Mouse (Mus musculus): ENCODE results near the gene Gm16253. TPM values are rescaled to one million over a fixed set of nuclear protein-coding genes. Genes with fewer than 3 reads are reported as not detected.

Gene Gm16253
- polyA plus RNA-seq, 1 experiment from 2014 or later = 0.43 TPM

DNA sequence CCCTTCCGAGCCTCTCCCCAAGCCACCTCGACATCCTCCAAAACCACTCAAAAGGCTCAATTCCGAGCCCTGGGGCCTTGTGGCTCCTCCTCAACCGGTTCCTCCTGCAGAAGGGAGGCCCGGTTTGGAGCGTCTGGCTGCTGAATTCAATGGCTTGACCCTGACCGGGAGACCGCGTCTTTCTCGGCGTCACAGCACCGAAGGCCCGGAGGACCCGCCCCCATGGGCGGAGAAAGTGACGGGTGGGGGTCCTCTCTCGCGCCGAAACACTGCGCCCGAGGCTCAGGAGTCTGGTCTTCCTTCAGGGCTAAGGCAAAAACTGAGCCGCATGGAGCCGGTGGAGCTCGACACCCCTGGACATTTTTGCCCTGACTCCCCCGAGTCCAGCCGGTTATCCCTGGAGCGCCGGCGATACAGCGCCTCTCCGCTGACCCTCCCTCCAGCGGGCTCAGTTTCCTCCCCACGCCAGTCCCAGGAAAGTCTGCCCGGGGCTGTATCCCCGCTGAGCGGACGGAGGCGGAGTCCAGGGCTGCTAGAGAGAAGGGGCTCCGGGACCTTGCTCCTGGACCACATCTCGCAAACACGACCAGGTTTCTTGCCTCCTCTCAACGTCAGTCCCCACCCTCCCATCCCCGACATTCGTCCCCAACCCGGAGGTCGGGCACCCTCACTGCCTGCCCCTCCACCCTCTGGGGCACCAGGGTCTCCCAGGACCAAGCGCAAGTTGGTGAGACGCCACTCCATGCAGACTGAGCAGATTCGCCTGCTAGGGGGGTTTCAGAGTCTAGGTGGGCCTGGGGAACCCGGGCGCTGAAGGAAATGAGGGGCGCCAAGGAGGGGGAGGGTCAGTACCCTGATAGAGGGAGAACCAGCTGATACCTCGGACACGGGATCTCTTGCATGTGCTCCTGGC, 21.6 kb downstream of the Gm16253 start:
- 1% methylated on average over 54 of the region's 54 CpGs for WGBS
- Histone ChIP-seq H3K4me2 (ENCODE audit: low read length) (peak overlapping the region; percentile 100), H3K27ac (replicated peaks; ENCODE audit: low read depth, low read length) (peak overlapping the region; percentile 39; the same call in 1 of the 2 replicates), H3K4me1 (ENCODE audit: control insufficient read depth, insufficient read depth, low read length) (peaks cover 59% of the 10 kb centered on the region), H3K4me3 (replicated peaks; ENCODE audit: low read depth, low read length) (peak overlapping the region; percentile 48), H3K27me3 (ENCODE audit: control insufficient read depth, insufficient read depth, low read length) (no peaks in the 10 kb centered on the region), H3K36me3 (ENCODE audit: control insufficient read depth, insufficient read depth, low read length) (no peaks in the 10 kb centered on the region), H3K9ac (replicated peaks; ENCODE audit: low read length) (peak overlapping the region; percentile 68), H3K9me3 (ENCODE audit: control insufficient read depth, low read length) (no peaks in the 10 kb centered on the region)
- peak; percentile 81 for DNase-seq
- ATAC-seq (ENCODE audit: low FRiP score, low TSS enrichment) = no peak

DNA sequence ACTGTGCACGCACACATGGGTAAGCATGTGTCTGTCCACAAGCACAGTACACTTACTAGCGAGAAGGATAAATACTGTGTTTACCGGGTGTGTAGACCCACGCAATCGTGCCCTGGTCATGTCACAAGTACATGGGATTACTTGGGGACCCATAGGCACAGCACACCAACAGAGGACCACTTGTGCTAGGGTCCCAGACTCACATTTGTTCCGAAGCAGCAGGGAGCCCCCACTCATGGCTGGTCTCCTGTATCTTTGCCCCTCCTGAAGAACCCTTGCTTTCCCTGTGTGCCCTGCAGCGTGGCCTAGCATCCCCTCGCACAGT, 22.2 kb downstream of the Gm16253 start:
- Histone ChIP-seq H3K4me2 (ENCODE audit: low read length) (peak overlapping the region; percentile 100), H3K27me3 (ENCODE audit: control insufficient read depth, insufficient read depth, low read length) (no peaks in the 10 kb centered on the region), H3K4me1 (ENCODE audit: control insufficient read depth, insufficient read depth, low read length) (peaks cover 65% of the 10 kb centered on the region), H3K4me3 (replicated peaks; ENCODE audit: low read depth, low read length) (peak overlapping the region; percentile 48; the same call in 1 of the 2 replicates), H3K36me3 (ENCODE audit: control insufficient read depth, insufficient read depth, low read length) (no peaks in the 10 kb centered on the region), H3K9me3 (ENCODE audit: control insufficient read depth, low read length) (no peaks in the 10 kb centered on the region), H3K27ac (replicated peaks; ENCODE audit: low read depth, low read length) (no peak overlapping the region), H3K9ac (replicated peaks; ENCODE audit: low read length) (peak overlapping the region; percentile 68; the same call in 1 of the 2 replicates)
- no peak for ATAC-seq (ENCODE audit: low FRiP score, low TSS enrichment)
- DNase-seq = no peak
- 45% methylated on average over 8 of the region's 8 CpGs for WGBS

DNA sequence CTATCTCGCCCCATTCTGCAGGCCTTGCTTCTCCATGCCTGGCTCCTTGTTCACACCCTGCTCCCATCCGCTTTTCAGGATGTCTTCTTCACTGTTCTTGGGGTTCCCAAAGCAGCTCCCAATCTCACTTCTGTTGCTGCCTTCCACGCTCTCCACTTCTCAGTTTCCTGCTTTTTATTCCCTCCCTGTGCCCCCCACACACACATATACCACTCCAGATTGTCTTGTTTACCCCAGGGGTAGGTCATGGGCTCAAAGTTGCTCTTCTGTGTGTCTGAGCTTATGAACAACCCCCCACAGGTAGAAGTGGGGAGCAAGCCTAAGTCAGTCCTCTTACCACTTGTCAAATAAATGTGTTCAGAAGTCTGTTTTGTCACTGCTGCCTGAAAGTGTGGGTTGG, 22.6 kb downstream of the Gm16253 start:
- ATAC-seq (ENCODE audit: low FRiP score, low TSS enrichment) = no peak
- Histone ChIP-seq H3K36me3 (ENCODE audit: control insufficient read depth, insufficient read depth, low read length) (no peaks in the 10 kb centered on the region), H3K9me3 (ENCODE audit: control insufficient read depth, low read length) (no peaks in the 10 kb centered on the region), H3K27me3 (ENCODE audit: control insufficient read depth, insufficient read depth, low read length) (no peaks in the 10 kb centered on the region), H3K9ac (replicated peaks; ENCODE audit: low read length) (no peak overlapping the region), H3K4me3 (replicated peaks; ENCODE audit: low read depth, low read length) (no peak overlapping the region), H3K27ac (replicated peaks; ENCODE audit: low read depth, low read length) (no peak overlapping the region), H3K4me2 (ENCODE audit: low read length) (peak overlapping the region; percentile 100; the same call in 1 of the 2 replicates), H3K4me1 (ENCODE audit: control insufficient read depth, insufficient read depth, low read length) (peaks cover 69% of the 10 kb centered on the region)
- no peak for DNase-seq
- whole genome bisulfite sequencing = 76% methylated on average over 3 of the region's 3 CpGs

DNA sequence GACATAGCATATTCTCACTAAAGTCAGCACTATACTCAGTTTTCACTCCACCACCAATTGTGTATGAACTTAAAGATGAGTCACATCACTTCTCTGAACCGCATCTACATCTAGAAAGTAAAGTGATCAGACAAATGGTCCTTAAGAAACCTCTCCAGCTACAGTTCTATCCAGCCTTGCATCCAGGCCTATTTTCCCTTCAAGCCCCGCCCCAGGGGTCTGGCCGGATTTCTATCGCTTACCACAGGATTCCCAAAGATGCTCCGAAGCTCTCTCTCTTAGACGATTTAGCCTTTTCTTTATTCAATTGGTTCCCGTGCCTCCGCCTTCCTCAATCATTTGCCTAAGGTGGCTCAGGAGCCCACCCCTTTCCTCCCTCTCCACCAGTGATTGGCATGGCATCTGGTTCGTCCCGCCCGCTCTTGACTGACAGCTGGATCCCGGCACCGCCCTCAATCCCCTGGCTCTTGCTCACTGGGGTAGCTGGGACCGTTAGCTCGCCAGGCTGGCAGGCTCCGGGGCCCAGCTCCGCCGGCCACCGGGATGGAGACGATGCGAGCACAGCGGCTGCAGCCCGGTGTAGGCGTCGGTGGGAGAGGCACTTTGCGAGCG, 24.0 kb downstream of the Gm16253 start, which contains the start of gene Lix1l:
Gene Lix1l (plus strand): TSS at position 511 of the 612 bp plus-strand sequence.
- H3K4me3 ChIP-seq (replicated peaks; ENCODE audit: low read depth, low read length) = peak within 1 kb of the TSS; percentile 69
- peak within 1 kb of the TSS; percentile 95 for H3K27ac ChIP-seq (replicated peaks; ENCODE audit: low read depth, low read length)
- under 1% methylated on average over 27 of the region's 27 CpGs for WGBS
- H3K9ac ChIP-seq (replicated peaks; ENCODE audit: low read length) = peak within 1 kb of the TSS; percentile 92
- DNase-seq (peak; percentile 96), ATAC-seq (ENCODE audit: low FRiP score, low TSS enrichment) (peak; percentile 92)
- peak within 1 kb of the TSS; percentile 87 for H3K4me2 ChIP-seq (ENCODE audit: low read length)
- H3K9me3 ChIP-seq (ENCODE audit: control insufficient read depth, low read length) = no peaks in the 10 kb centered on the region
- peaks cover 72% of the 10 kb centered on the region for H3K4me1 ChIP-seq (ENCODE audit: control insufficient read depth, insufficient read depth, low read length)
- no peaks in the 10 kb centered on the region for H3K27me3 ChIP-seq (ENCODE audit: control insufficient read depth, insufficient read depth, low read length)
- no peaks in the 10 kb centered on the region for H3K36me3 ChIP-seq (ENCODE audit: control insufficient read depth, insufficient read depth, low read length)

DNA sequence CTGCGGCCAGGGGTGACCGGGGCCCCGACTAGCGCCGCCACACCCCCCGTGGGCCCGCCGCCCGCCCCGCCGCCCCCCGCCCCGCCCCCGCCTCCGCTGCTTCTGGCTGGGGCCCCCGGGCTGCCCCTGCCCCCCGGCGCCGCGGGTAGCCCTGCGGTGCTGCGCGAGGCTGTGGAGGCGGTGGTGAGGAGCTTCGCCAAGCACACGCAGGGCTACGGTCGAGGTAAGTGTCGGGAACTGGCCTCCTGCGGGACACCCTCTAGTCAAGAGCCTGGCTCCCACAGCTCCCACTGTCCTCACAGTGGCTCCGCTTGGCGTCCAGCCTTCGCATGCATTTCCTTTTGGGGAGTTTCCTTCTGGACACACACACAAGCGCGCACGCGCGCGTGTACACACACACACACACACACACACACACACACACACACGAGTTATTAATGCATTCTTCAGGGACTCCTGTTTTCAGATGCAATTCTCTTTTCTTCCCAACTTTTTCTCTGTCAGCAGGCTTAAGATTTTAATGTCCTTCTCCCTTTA, 24.5 kb downstream of the Gm16253 start:
- H3K4me2 ChIP-seq (ENCODE audit: low read length) = peak overlapping the region; percentile 87
- no peaks in the 10 kb centered on the region for H3K36me3 ChIP-seq (ENCODE audit: control insufficient read depth, insufficient read depth, low read length)
- ATAC-seq (ENCODE audit: low FRiP score, low TSS enrichment) = peak; percentile 49
- under 1% methylated on average over 38 of the region's 40 CpGs for WGBS
- DNase-seq = peak; percentile 82
- peak overlapping the region; percentile 95 for H3K27ac ChIP-seq (replicated peaks; ENCODE audit: low read depth, low read length)
- H3K4me1 ChIP-seq (ENCODE audit: control insufficient read depth, insufficient read depth, low read length) = peaks cover 66% of the 10 kb centered on the region
- no peaks in the 10 kb centered on the region for H3K27me3 ChIP-seq (ENCODE audit: control insufficient read depth, insufficient read depth, low read length)
- no peaks in the 10 kb centered on the region for H3K9me3 ChIP-seq (ENCODE audit: control insufficient read depth, low read length)
- H3K4me3 ChIP-seq (replicated peaks; ENCODE audit: low read depth, low read length) = peak overlapping the region; percentile 69
- peak overlapping the region; percentile 92 for H3K9ac ChIP-seq (replicated peaks; ENCODE audit: low read length)

DNA sequence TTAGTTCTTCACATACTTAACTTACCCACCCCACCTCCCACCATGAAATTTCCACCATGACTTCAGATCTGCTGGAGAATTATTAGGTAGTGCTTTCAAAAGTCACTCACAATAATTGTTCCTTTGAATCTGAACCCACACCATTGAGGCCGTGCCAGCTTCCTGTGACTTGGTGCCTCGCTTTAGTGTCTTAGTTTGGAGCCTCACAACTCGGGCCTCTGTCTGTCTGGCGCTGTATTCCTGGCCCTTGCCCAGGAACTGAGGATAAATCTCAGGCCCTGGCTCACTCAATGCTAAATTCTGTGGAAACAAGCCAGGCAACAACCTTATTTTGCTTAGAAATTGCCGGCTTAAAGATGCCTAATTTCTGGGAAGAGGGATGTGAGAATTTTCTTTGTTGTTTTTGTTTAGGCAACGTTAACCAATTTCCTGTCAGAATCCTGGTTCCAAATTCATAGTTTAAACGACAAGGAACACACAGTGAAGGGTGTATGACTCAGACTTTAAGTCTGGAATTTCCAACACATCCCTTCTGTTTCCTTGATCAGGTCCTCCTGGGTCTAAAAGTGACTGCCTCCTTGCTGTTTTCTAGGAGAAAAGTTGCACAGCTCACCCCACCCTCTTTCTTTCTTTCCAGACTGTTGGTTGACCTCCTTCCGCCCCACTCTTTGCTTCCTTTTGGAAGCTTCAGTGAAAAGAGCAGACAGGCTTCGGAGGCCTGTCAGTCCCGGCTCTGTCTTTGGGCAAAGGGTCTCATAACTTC, 25.3 kb downstream of the Gm16253 start:
- WGBS = 9% methylated on average over 10 of the region's 10 CpGs
- peak; percentile 66 for DNase-seq
- H3K27me3 ChIP-seq (ENCODE audit: control insufficient read depth, insufficient read depth, low read length) = no peaks in the 10 kb centered on the region
- ATAC-seq (ENCODE audit: low FRiP score, low TSS enrichment) = no peak
- no peaks in the 10 kb centered on the region for H3K36me3 ChIP-seq (ENCODE audit: control insufficient read depth, insufficient read depth, low read length)
- peak overlapping the region; percentile 92 for H3K9ac ChIP-seq (replicated peaks; ENCODE audit: low read length)
- peaks cover 59% of the 10 kb centered on the region for H3K4me1 ChIP-seq (ENCODE audit: control insufficient read depth, insufficient read depth, low read length)
- H3K27ac ChIP-seq (replicated peaks; ENCODE audit: low read depth, low read length) = peak overlapping the region; percentile 95
- no peaks in the 10 kb centered on the region for H3K9me3 ChIP-seq (ENCODE audit: control insufficient read depth, low read length)
- peak overlapping the region; percentile 87 for H3K4me2 ChIP-seq (ENCODE audit: low read length)
- peak overlapping the region; percentile 69 for H3K4me3 ChIP-seq (replicated peaks; ENCODE audit: low read depth, low read length)

DNA sequence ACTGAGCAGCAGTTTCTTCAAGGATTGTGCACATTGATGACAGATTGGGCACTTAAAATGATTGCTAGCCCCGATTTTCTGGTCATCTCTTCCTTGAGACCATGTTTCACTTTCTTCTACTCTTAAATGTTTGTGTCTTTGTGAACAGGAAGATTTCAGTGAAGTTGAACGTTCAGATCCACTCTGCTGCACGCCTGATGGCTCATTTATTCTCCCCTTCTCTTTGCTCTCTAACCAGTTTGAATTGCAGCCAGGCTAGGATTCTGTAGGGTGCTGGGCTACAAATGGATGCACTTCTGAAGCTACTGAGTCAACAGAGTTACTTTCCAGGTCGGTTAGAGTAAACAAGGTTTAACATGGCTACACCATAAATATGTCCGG, 25.9 kb downstream of the Gm16253 start:
- no peaks in the 10 kb centered on the region for H3K9me3 ChIP-seq (ENCODE audit: control insufficient read depth, low read length)
- H3K27ac ChIP-seq (replicated peaks; ENCODE audit: low read depth, low read length) = peak overlapping the region; percentile 95
- H3K9ac ChIP-seq (replicated peaks; ENCODE audit: low read length) = peak overlapping the region; percentile 92
- peak overlapping the region; percentile 87 for H3K4me2 ChIP-seq (ENCODE audit: low read length)
- ATAC-seq (ENCODE audit: low FRiP score, low TSS enrichment) (no peak), DNase-seq (peak; percentile 25)
- peak overlapping the region; percentile 69 for H3K4me3 ChIP-seq (replicated peaks; ENCODE audit: low read depth, low read length)
- peaks cover 53% of the 10 kb centered on the region for H3K4me1 ChIP-seq (ENCODE audit: control insufficient read depth, insufficient read depth, low read length)
- H3K36me3 ChIP-seq (ENCODE audit: control insufficient read depth, insufficient read depth, low read length) = no peaks in the 10 kb centered on the region
- no peaks in the 10 kb centered on the region for H3K27me3 ChIP-seq (ENCODE audit: control insufficient read depth, insufficient read depth, low read length)
- 21% methylated on average over 5 of the region's 5 CpGs for WGBS

DNA sequence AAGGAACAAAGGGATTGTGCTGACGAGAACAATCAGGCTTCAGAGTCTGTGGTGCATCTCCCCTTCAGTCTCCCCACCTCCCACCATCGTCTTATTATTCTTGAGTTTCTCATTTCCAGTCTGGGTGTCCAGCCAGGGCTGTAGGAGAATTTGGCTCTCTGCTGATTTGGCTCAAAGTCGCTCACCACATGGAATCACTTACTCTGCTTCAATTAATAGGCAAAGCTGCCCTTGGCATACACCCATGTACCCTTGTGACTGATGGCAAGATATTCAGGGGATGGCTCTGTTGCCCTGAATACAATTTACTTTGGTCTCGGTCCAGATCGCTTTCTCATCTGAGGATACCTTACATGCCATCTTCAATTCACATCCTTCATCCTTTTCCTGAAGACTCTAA, 26.5 kb downstream of the Gm16253 start:
- H3K9ac ChIP-seq (replicated peaks; ENCODE audit: low read length) = peak overlapping the region; percentile 92
- WGBS = 33% methylated on average over 5 of the region's 5 CpGs
- ATAC-seq (ENCODE audit: low FRiP score, low TSS enrichment) (no peak), DNase-seq (peak; percentile 59)
- H3K4me1 ChIP-seq (ENCODE audit: control insufficient read depth, insufficient read depth, low read length) = peaks cover 49% of the 10 kb centered on the region
- H3K9me3 ChIP-seq (ENCODE audit: control insufficient read depth, low read length) = no peaks in the 10 kb centered on the region
- peak overlapping the region; percentile 95 for H3K27ac ChIP-seq (replicated peaks; ENCODE audit: low read depth, low read length)
- H3K36me3 ChIP-seq (ENCODE audit: control insufficient read depth, insufficient read depth, low read length) = no peaks in the 10 kb centered on the region
- no peaks in the 10 kb centered on the region for H3K27me3 ChIP-seq (ENCODE audit: control insufficient read depth, insufficient read depth, low read length)
- peak overlapping the region; percentile 69 for H3K4me3 ChIP-seq (replicated peaks; ENCODE audit: low read depth, low read length)
- peak overlapping the region; percentile 87 for H3K4me2 ChIP-seq (ENCODE audit: low read length)
